Mouse (Mus musculus): ENCODE measurements around the gene Jph3.

Jph3 gene

GRCm38 (mm10) chr8:121842064-121842955 is 112.9 kb downstream of the Jph3 start:
- peak; percentile 10 for DNase-seq

GRCm38 (mm10) chr8:121843184-121843733 is 113.8 kb downstream of the Jph3 start:
- no peak for DNase-seq

Measured in cerebellum, adult 11-12 months (tissue).